Mouse (Mus musculus): Measurements from ENCODE around the gene Pou2af1. TPM values are rescaled to one million over a fixed set of nuclear protein-coding genes. Genes with fewer than 3 reads are reported as not detected.
A peak's percentile ranks its signal among the peaks of the same experiment; 100 is the strongest.

Pou2af1 gene
- polyA plus RNA-seq, 1 experiment: 30.5 TPM

DNA sequence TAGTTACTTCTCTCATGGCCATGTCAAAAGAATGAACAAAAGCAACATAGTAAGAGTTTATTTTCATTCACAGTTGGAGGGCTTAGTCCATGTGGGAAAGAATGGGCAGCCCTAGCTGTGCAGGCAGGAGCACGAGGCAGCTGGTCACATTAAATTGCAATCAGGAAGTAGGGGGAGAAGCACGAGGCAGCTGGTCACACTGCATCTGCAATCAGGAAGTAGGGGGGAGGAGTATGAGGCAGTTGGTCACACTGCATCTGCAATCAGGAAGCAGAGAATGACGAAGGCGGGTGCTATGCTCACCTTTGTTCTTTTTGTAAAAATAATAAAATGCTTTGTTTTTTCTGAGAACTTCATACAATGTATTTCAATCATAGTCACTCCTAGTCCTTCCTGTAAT lies 18.7 kb upstream of the Pou2af1 start:
- H3K4me1 ChIP-seq (ENCODE audit: control insufficient read depth, insufficient read depth, low read length): no peaks in the 10 kb centered on the region; the same call in 1 of the 2 replicates
- H3K27ac ChIP-seq (ENCODE audit: control insufficient read depth, insufficient read depth, low read depth, low read length, poor library complexity): no peak overlapping the region
- WGBS: 37% methylated on average over 4 of the region's 4 CpGs
- TF ChIP-seq POLR2A (IDR thresholded peaks at IDR 0.05; ENCODE audit: borderline replicate concordance, control insufficient read depth, low read depth, low read length) (no peak), CTCF (IDR thresholded peaks at IDR 0.05; ENCODE audit: control insufficient read depth, insufficient read depth, low read length) (no peak)
- H3K4me3 ChIP-seq (replicated peaks; ENCODE audit: control insufficient read depth, low read depth, low read length): no peak overlapping the region

DNA sequence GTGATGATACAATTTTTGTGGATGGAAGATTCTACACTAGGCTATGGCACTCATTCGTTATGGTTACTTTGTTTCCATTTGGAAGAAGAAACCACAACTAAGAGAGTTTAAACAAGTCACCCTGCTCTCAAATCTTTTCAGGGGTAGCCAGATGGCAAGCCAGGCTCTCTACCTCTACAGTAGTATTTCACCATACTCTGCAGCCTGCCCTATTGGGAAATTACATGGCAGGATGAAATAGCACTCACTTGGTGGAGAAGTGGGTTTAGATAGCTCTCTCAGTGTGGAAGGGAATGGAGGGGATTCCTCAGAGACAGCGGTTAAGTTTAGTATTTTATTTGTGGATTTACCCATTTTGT lies 4.6 kb upstream of the Pou2af1 start:
- Histone ChIP-seq H3K27ac (ENCODE audit: control insufficient read depth, insufficient read depth, low read depth, low read length, poor library complexity) (no peak overlapping the region), H3K4me1 (ENCODE audit: control insufficient read depth, insufficient read depth, low read length) (peaks cover 2% of the 10 kb centered on the region; the same call in 1 of the 2 replicates), H3K4me3 (replicated peaks; ENCODE audit: control insufficient read depth, low read depth, low read length) (no peak overlapping the region)
- no peak for TF ChIP-seq CTCF (IDR thresholded peaks at IDR 0.05; ENCODE audit: control insufficient read depth, insufficient read depth, low read length)
- WGBS: 69% methylated on average over 2 of the region's 2 CpGs

DNA sequence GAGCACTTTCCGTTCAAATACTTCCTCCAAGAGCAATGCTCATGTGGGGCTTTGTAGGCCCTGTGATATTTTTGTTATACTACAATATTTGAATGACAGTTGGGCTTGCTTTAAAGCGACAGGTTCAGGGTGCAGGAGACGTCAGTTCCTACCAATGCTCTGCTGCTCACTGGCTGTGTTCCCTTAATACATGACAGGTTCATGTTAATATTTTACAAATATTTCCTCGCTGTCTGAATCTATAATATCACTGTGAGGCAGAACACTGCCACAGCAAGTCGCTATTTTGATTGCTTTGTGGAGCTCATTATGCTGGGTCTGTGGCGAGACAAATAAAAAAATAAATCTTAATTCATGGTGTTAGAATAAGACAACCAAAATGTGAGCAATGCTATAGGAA lies 2.3 kb upstream of the Pou2af1 start:
- TF ChIP-seq CTCF (IDR thresholded peaks at IDR 0.05; ENCODE audit: control insufficient read depth, insufficient read depth, low read length) (no peak), POLR2A (IDR thresholded peaks at IDR 0.05; ENCODE audit: borderline replicate concordance, control insufficient read depth, low read depth, low read length) (no peak)
- whole genome bisulfite sequencing: 39% methylated on average over 6 of the region's 6 CpGs
- peaks cover 2% of the 10 kb centered on the region; the same call in 1 of the 2 replicates for H3K4me1 ChIP-seq (ENCODE audit: control insufficient read depth, insufficient read depth, low read length)
- no peak overlapping the region for H3K4me3 ChIP-seq (replicated peaks; ENCODE audit: control insufficient read depth, low read depth, low read length)
- no peak overlapping the region; the same call in 1 of the 2 replicates for H3K27ac ChIP-seq (ENCODE audit: control insufficient read depth, insufficient read depth, low read depth, low read length, poor library complexity)

DNA sequence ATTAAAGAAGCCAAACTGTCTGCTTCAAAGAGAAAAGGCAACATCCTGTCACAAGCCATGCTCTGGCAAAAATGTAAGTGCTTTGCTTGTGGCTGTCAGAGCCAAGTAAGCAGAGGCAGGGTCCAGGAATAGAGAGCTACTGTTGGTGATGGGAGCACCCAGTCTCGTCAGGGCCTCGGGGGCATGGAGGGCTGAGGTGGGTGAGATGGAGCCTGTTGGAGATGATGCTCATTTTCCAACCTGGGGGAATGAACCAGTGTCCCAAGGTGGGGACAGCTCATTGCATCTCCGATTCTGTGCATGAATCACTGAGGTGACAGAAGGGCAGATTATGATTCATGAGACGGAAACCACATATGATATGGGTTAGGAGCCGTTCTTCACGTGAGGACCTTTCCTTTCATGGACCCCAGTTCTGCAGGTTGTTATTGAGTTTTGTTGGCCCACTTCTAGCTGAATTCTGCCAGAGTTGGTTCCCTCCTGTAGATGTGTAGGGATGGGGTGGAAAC lies 275 bp downstream of the Pou2af1 start:
- 66% methylated on average over 6 of the region's 6 CpGs for WGBS
- H3K4me3 ChIP-seq (replicated peaks; ENCODE audit: control insufficient read depth, low read depth, low read length): peak overlapping the region; percentile 58
- H3K4me1 ChIP-seq (ENCODE audit: control insufficient read depth, insufficient read depth, low read length): peaks cover 2% of the 10 kb centered on the region; the same call in 1 of the 2 replicates
- H3K27ac ChIP-seq (ENCODE audit: control insufficient read depth, insufficient read depth, low read depth, low read length, poor library complexity): peak overlapping the region; percentile 96
- TF ChIP-seq CTCF (IDR thresholded peaks at IDR 0.05; ENCODE audit: control insufficient read depth, insufficient read depth, low read length) (no peak), POLR2A (IDR thresholded peaks at IDR 0.05; ENCODE audit: borderline replicate concordance, control insufficient read depth, low read depth, low read length) (no peak)

DNA sequence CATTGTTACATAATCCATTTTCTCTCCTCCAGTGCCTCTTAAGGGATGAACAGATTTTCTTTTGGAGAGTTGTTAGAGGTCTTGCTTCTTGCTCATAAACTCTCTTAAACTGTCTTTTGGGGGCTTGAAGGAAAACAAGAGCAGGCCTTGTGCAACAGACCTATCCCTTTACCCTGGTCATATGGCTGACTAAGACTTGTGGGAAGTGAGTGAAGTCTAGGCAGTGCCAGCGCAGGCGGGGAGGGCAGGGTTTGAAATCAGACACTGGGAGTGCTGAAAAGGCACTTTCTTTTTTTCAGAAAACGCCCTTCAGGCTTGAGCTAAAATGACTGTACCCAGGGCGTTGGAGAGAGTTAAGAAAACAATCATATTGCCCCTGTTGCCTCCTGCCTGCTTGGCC lies 1.8 kb downstream of the Pou2af1 start:
- H3K4me3 ChIP-seq (replicated peaks; ENCODE audit: control insufficient read depth, low read depth, low read length): peak overlapping the region; percentile 56
- no peak overlapping the region for H3K27ac ChIP-seq (ENCODE audit: control insufficient read depth, insufficient read depth, low read depth, low read length, poor library complexity)
- no peak for TF ChIP-seq POLR2A (IDR thresholded peaks at IDR 0.05; ENCODE audit: borderline replicate concordance, control insufficient read depth, low read depth, low read length)
- TF ChIP-seq CTCF (IDR thresholded peaks at IDR 0.05; ENCODE audit: control insufficient read depth, insufficient read depth, low read length): no peak
- peaks cover 2% of the 10 kb centered on the region; the same call in 1 of the 2 replicates for H3K4me1 ChIP-seq (ENCODE audit: control insufficient read depth, insufficient read depth, low read length)
- WGBS: 64% methylated on average over 4 of the region's 4 CpGs

DNA sequence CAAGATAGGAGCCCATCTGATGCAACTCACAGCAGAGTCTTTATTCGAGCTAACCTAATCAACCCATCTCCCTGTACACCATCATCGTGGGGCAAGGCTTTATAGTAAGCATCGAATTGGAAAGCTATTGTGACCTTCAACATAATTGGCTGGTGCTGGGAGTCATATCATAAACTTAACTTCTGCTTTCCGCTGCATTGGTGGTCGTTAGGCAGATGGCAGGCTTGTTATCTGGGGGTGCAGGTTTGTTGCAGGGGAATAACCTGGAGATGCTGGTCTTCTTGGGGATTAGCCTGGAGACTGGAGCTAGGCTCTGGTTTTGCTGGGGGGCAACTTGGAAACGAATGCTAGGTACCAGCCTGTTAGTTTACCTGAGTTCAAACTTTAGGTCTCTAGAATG lies 2.4 kb downstream of the Pou2af1 start:
- TF ChIP-seq POLR2A (IDR thresholded peaks at IDR 0.05; ENCODE audit: borderline replicate concordance, control insufficient read depth, low read depth, low read length) (no peak), CTCF (IDR thresholded peaks at IDR 0.05; ENCODE audit: control insufficient read depth, insufficient read depth, low read length) (no peak)
- no peak overlapping the region for H3K27ac ChIP-seq (ENCODE audit: control insufficient read depth, insufficient read depth, low read depth, low read length, poor library complexity)
- WGBS: 43% methylated on average over 6 of the region's 6 CpGs
- H3K4me3 ChIP-seq (replicated peaks; ENCODE audit: control insufficient read depth, low read depth, low read length): peak overlapping the region; percentile 3
- H3K4me1 ChIP-seq (ENCODE audit: control insufficient read depth, insufficient read depth, low read length): peaks cover 2% of the 10 kb centered on the region; the same call in 1 of the 2 replicates

DNA sequence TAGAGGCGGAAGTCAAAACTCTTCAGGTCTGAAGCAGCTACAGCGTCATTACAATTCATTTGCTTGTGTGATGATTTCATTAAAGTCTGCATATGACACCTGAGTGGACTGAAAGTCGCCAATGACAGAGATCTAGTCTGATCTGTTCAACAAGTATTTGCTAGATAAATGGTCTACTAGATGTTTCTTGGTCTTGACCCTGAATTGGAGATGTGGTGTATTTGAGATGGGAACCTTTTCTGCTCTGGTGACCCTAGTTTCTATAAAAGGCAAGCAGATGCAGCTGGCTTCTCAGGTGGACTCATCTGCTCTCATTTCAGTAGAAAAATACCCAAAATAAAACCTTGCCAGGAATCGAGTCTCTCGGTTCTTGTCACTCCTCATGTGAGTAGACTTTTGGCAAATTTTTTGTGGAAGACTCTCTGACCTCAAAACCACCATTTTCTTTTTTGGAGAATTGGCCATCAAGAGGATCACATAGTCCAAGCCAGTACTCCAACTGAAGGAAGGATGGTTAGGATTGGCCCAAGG lies 12.2 kb downstream of the Pou2af1 start:
- Histone ChIP-seq H3K4me3 (replicated peaks; ENCODE audit: control insufficient read depth, low read depth, low read length) (no peak overlapping the region), H3K27ac (ENCODE audit: control insufficient read depth, insufficient read depth, low read depth, low read length, poor library complexity) (no peak overlapping the region), H3K4me1 (ENCODE audit: control insufficient read depth, insufficient read depth, low read length) (no peaks in the 10 kb centered on the region; the same call in 1 of the 2 replicates)
- TF ChIP-seq POLR2A (IDR thresholded peaks at IDR 0.05; ENCODE audit: borderline replicate concordance, control insufficient read depth, low read depth, low read length) (no peak), CTCF (IDR thresholded peaks at IDR 0.05; ENCODE audit: control insufficient read depth, insufficient read depth, low read length) (no peak)
- 65% methylated on average over 5 of the region's 5 CpGs for WGBS

DNA sequence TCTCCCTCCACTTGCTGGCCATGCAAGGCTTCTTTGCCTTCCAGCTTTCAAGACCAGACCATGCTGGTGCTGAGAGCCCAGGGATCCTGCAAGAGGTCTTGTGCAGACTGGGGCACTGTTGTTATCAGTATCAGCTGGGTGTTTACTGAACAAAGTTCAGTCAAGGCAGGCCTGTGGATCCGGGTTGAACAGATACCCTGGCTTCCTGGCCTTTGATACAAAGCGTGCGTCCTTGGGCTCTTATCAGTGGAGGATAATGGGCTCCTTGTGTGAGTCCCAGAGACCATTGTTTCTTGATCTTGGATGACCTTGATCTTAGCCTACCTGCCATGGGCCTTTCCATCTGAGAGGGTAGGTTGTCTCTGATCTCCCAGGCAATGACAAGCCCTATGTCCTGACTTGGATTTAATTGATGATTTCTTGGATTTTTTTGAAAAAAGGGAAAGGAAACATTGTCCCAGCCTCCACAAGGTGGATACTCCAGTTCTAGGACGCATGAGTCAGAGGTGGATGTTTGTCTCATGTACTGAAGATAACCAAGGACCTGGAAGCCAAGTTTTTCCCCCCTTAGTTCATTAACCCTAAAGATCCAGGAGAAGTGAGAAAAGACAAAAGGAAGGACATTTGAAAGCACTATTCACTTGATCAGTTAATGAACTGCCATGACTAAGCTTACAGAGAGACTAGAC lies 17.3 kb downstream of the Pou2af1 start:
- H3K27ac ChIP-seq (ENCODE audit: control insufficient read depth, insufficient read depth, low read depth, low read length, poor library complexity): no peak overlapping the region
- WGBS: 64% methylated on average over 4 of the region's 4 CpGs
- no peaks in the 10 kb centered on the region for H3K4me1 ChIP-seq (ENCODE audit: control insufficient read depth, insufficient read depth, low read length)
- TF ChIP-seq CTCF (IDR thresholded peaks at IDR 0.05; ENCODE audit: control insufficient read depth, insufficient read depth, low read length) (no peak), POLR2A (IDR thresholded peaks at IDR 0.05; ENCODE audit: borderline replicate concordance, control insufficient read depth, low read depth, low read length) (no peak)
- no peak overlapping the region for H3K4me3 ChIP-seq (replicated peaks; ENCODE audit: control insufficient read depth, low read depth, low read length)

Measured in bone marrow, adult 2 months (tissue).